13 mouse cellular contexts compared by ENCODE assay signal in the genomic region with DNA sequence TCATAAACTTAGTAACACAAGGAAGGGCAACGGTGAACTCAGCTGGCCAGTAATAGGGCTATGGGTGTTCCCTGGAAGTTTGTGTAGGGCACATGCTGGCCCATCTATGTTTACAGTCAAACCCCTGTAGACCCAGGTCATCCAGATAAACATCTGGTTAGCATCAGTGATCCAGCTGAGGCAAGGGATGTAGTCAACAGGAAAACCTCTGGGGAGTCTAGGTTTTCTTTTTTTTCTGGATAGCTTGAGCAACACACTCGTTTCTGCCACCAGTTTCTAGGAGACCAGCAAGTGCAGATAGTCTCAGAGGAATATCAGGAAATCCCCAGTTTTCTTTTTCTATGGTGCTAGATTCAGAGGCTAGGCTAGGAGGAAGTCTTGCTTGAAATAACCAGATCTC.
"Had no signal": no experiment of that assay in that cellular context is flagged by ENCODE, and none has a peak within 500 bp of the region (broad histone marks: within the 10 kb centered on the region; RNA-seq: fewer than 3 reads in every experiment).

No protein-coding gene starts in this region.

- H3K27me3 ChIP-seq: limb, embryonic 13.5 days; midbrain, embryonic 12.5 days; neural tube, embryonic 13.5 days; stomach, embryonic 15.5 days had no signal

- H3K36me3 ChIP-seq: limb, embryonic 13.5 days; midbrain, embryonic 12.5 days; neural tube, embryonic 13.5 days; stomach, embryonic 15.5 days had no signal

- DNase-seq: kidney, postnatal 36 days; left cerebral cortex, postnatal 4 days; lung, adult 18-20 months; retina, postnatal 1 day; right cerebral cortex, postnatal 4 days; thymus, postnatal 36 days had no signal

- H3K27ac ChIP-seq: kidney, postnatal 0 days; limb, embryonic 13.5 days; liver, embryonic 14.5 days; midbrain, embryonic 12.5 days; neural tube, embryonic 13.5 days; stomach, embryonic 15.5 days had no signal

- H3K4me2 ChIP-seq: limb, embryonic 13.5 days; midbrain, embryonic 12.5 days; neural tube, embryonic 13.5 days; stomach, embryonic 15.5 days had no signal

- H3K9ac ChIP-seq: limb, embryonic 13.5 days; liver, embryonic 14.5 days; midbrain, embryonic 12.5 days; neural tube, embryonic 13.5 days; stomach, embryonic 15.5 days had no signal

- ATAC-seq: midbrain, embryonic 16.5 days had no signal

- H3K4me3 ChIP-seq: limb, embryonic 13.5 days; midbrain, embryonic 12.5 days; neural tube, embryonic 13.5 days; stomach, embryonic 15.5 days had no signal

- H3K4me1 ChIP-seq: limb, embryonic 13.5 days; stomach, embryonic 15.5 days had no signal

- H3K9me3 ChIP-seq: limb, embryonic 13.5 days; midbrain, embryonic 12.5 days; neural tube, embryonic 13.5 days; stomach, embryonic 15.5 days had no signal
